Comparison of ENCODE assay signal across 10 mouse cellular contexts in the genomic region with DNA sequence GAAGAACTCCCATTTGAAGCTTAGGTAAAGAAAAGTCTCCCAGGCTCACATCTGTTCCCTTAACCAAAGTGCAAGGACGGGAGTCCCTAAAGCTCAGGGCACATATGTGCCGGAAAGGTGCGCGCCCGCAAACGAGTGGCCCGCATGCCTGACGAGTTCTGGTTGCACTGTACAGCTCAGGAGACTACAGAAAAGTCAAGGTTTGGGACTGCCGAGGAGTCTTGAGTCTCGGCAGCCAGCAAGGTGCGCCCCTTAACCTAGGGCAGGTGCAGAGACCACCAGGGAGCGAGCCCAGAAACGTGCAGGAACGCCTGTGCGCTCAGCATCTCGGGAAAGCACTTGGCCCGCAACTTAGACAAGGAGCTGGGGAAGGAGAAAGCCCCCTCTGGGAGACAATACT. TPM values are rescaled to one million over a fixed set of nuclear protein-coding genes. Genes with fewer than 3 reads are reported as not detected.
DNase-seq lines count a peak whose midpoint lies in the region; ATAC-seq lines count a peak whose summit lies in the region.
"Had no signal": no experiment of that assay in that cellular context is flagged by ENCODE, and none has a peak within 500 bp of the region (broad histone marks: within the 10 kb centered on the region; RNA-seq: fewer than 3 reads in every experiment).

No protein-coding gene starts in this region.

- whole genome bisulfite sequencing in kidney, embryonic 15.5 days: 6% methylated on average over 17 of the region's 17 CpGs
- 5% methylated on average over 17 of the region's 17 CpGs for WGBS in embryonic facial prominence, embryonic 10.5 days
- 10% methylated on average over 17 of the region's 17 CpGs for WGBS in limb, embryonic 15.5 days

- peaks cover 4% of the 10 kb centered on the region; the same call in 1 of the 2 replicates for H3K9me3 ChIP-seq in kidney, embryonic 15.5 days (replicated peaks)
- peaks cover 6% of the 10 kb centered on the region for H3K9me3 ChIP-seq in embryonic facial prominence, embryonic 10.5 days
- no peaks in the 10 kb centered on the region for H3K9me3 ChIP-seq in limb, embryonic 15.5 days

- H3K4me3 ChIP-seq in kidney, embryonic 15.5 days (replicated peaks): peak overlapping the region; percentile 33
- H3K4me3 ChIP-seq in embryonic facial prominence, embryonic 10.5 days: peak overlapping the region; percentile 55
- H3K4me3 ChIP-seq in limb, embryonic 15.5 days: no peak overlapping the region; the same call in 1 of the 2 replicates

- H3K4me1 ChIP-seq in kidney, embryonic 15.5 days: peaks cover 61% of the 10 kb centered on the region
- H3K4me1 ChIP-seq in embryonic facial prominence, embryonic 10.5 days: peaks cover 68% of the 10 kb centered on the region
- peaks cover 58% of the 10 kb centered on the region for H3K4me1 ChIP-seq in limb, embryonic 15.5 days

- peaks cover 67% of the 10 kb centered on the region for H3K27me3 ChIP-seq in kidney, embryonic 15.5 days
- peaks cover 77% of the 10 kb centered on the region for H3K27me3 ChIP-seq in embryonic facial prominence, embryonic 10.5 days (replicated peaks; ENCODE audit: low read depth, poor library complexity, severe bottlenecking)
- H3K27me3 ChIP-seq in limb, embryonic 15.5 days: peaks cover 50% of the 10 kb centered on the region

- no peaks in the 10 kb centered on the region for H3K36me3 ChIP-seq in kidney, embryonic 15.5 days
- no peaks in the 10 kb centered on the region for H3K36me3 ChIP-seq in embryonic facial prominence, embryonic 10.5 days (replicated peaks)
- no peaks in the 10 kb centered on the region for H3K36me3 ChIP-seq in limb, embryonic 15.5 days

- H3K9ac ChIP-seq in kidney, embryonic 15.5 days: no peak overlapping the region
- H3K9ac ChIP-seq in limb, embryonic 15.5 days: no peak overlapping the region
- H3K9ac ChIP-seq: liver, embryonic 14.5 days had no signal

- no peak overlapping the region for H3K27ac ChIP-seq in kidney, embryonic 15.5 days
- peak overlapping the region; percentile 85 for H3K27ac ChIP-seq in embryonic facial prominence, embryonic 10.5 days (replicated peaks)
- H3K27ac ChIP-seq in limb, embryonic 15.5 days: no peak overlapping the region
- H3K27ac ChIP-seq: liver, embryonic 14.5 days had no signal

- DNase-seq in CD4-positive, CD25-positive, alpha-beta regulatory T cell, adult 2 months (ENCODE audit: low read depth, low spot score): peak; percentile 22
- DNase-seq in kidney, adult 8-10 months: no peak
- DNase-seq in embryonic facial prominence, embryonic 10.5 days (ENCODE audit: low spot score): peak; percentile 50
- DNase-seq in left cerebral cortex, adult 8-10 months (ENCODE audit: low spot score in 2 of 2): no peak
- no peak for DNase-seq in spleen, postnatal 36 days (ENCODE audit: low spot score in 2 of 2)

- no peak for ATAC-seq in CD4-positive, CD25-positive, alpha-beta regulatory T cell, adult 4 months
- ATAC-seq in kidney, embryonic 15.5 days (replicated peaks; ENCODE audit: low FRiP score): no peak
- ATAC-seq in limb, embryonic 15.5 days (ENCODE audit: insufficient number of reproducible peaks, low FRiP score, low TSS enrichment, low read depth): no peak

- peak overlapping the region; percentile 67 for H3K4me2 ChIP-seq in kidney, embryonic 15.5 days
- H3K4me2 ChIP-seq in limb, embryonic 15.5 days: peak overlapping the region; percentile 57; the same call in 1 of the 2 replicates

RNA-seq across cellular contexts. Expression of a gene that starts 7.2 kb away (rescaled TPM):
- not detected for polyA plus RNA-seq in CD4-positive, CD25-positive, alpha-beta regulatory T cell, adult 4 months (2017; shearing (Covaris generic))
- polyA plus RNA-seq in kidney, embryonic 15.5 days (2015; fragmentation: Nextera tagmentation; extraction: Ambion mirVana): not detected in 2 replicates
- not detected in 2 replicates for polyA plus RNA-seq in embryonic facial prominence, embryonic 10.5 days (2016; fragmentation: Nextera tagmentation; extraction: Ambion mirVana)
- polyA plus RNA-seq in limb, embryonic 15.5 days (2015; fragmentation: Nextera tagmentation; extraction: Ambion mirVana): not detected in 2 replicates
- not detected for total RNA-seq in left cerebral cortex, adult 8-10 months (2022)
- total RNA-seq: hematopoietic stem cell, adult 5-6 weeks had no signal
- polyA plus RNA-seq: liver, embryonic 14.5 days had no signal

RNA-seq across cellular contexts. Expression of a gene that starts 49.7 kb away (rescaled TPM):
- not detected for polyA plus RNA-seq in CD4-positive, CD25-positive, alpha-beta regulatory T cell, adult 4 months (2017; shearing (Covaris generic))
- not detected in 2 replicates for polyA plus RNA-seq in kidney, embryonic 15.5 days (2015; fragmentation: Nextera tagmentation; extraction: Ambion mirVana)
- polyA plus RNA-seq in embryonic facial prominence, embryonic 10.5 days (2016; fragmentation: Nextera tagmentation; extraction: Ambion mirVana): not detected in 2 replicates
- 0.12 TPM in 1 of 2 replicates, not detected in the other for polyA plus RNA-seq in limb, embryonic 15.5 days (2015; fragmentation: Nextera tagmentation; extraction: Ambion mirVana)
- total RNA-seq in left cerebral cortex, adult 8-10 months (2022): under 1 TPM in 1 of 4 experiments, not detected in 3; 0.26 TPM

RNA-seq across cellular contexts. Expression of a gene that starts 58.2 kb away (rescaled TPM):
- polyA plus RNA-seq in CD4-positive, CD25-positive, alpha-beta regulatory T cell, adult 4 months (2017; shearing (Covaris generic)): not detected
- not detected in 2 replicates for polyA plus RNA-seq in kidney, embryonic 15.5 days (2015; fragmentation: Nextera tagmentation; extraction: Ambion mirVana)
- polyA plus RNA-seq in embryonic facial prominence, embryonic 10.5 days (2016; fragmentation: Nextera tagmentation; extraction: Ambion mirVana): not detected in 2 replicates
- not detected in 2 replicates for polyA plus RNA-seq in limb, embryonic 15.5 days (2015; fragmentation: Nextera tagmentation; extraction: Ambion mirVana)
- total RNA-seq in left cerebral cortex, adult 8-10 months (2022): not detected
- total RNA-seq: hematopoietic stem cell, adult 5-6 weeks had no signal
- polyA plus RNA-seq: liver, embryonic 14.5 days had no signal

Comparison
In these comparisons a context has a peak if more than half of its experiments do, and no peak if none do; other contexts are left out.
1. DNase-seq: peak in CD4-positive, CD25-positive, alpha-beta regulatory T cell, adult 2 months (single experiment) and embryonic facial prominence, embryonic 10.5 days (single experiment); none in kidney, adult 8-10 months (0 of 2), left cerebral cortex, adult 8-10 months (0 of 2) and spleen, postnatal 36 days (0 of 2).